Mouse (Mus musculus) heart, adult 2 months (tissue): Measurements from ENCODE around the gene Gm49325. TPM values are rescaled to one million over a fixed set of nuclear protein-coding genes. Genes with fewer than 3 reads are reported as not detected.
A peak's percentile ranks its signal among the peaks of the same experiment; 100 is the strongest.
"Not testable (repeated sequence)": the region's sequence is repeated elsewhere in the genome, so short reads cannot be mapped to it uniquely, and the experiment has no call there.

ENCODE experiments used
- DNase-seq, 2 experiments: peaks; one replicate each; pipeline ENCODE4 v3.0.0; 2021
- H3K27ac ChIP-seq: fragments of 200-600 bp; 2 replicates; pipeline ENCODE4 v1.8.1; 2022
- H3K27me3 ChIP-seq: fragments of 200-500 bp; 2 replicates; pipeline ENCODE4 v1.6.1; 2012; ENCODE audit warnings: mild to moderate bottlenecking, low read length, inconsistent platforms, mixed read lengths; ENCODE audit not compliant: control insufficient read depth, insufficient read depth
- H3K36me3 ChIP-seq: fragments of 200-500 bp; 2 replicates; pipeline ENCODE4 v1.6.1; 2012; ENCODE audit warnings: low read length, inconsistent platforms; ENCODE audit not compliant: control insufficient read depth, insufficient read depth
- H3K4me1 ChIP-seq: fragments of 200-500 bp; 2 replicates; pipeline ENCODE4 v1.6.1; 2011; ENCODE audit warnings: low read length; ENCODE audit not compliant: control insufficient read depth, insufficient read depth
- H3K4me3 ChIP-seq: fragments of 200-600 bp; 2 replicates; pipeline ENCODE4 v1.8.1; 2022
- H3K79me2 ChIP-seq: fragments of 200-500 bp; replicated peaks from 2 replicates; pipeline ENCODE4 v1.6.1; 2012; ENCODE audit warnings: mild to moderate bottlenecking, inconsistent platforms, low read length, moderate library complexity, mixed read lengths; ENCODE audit not compliant: control insufficient read depth, insufficient read depth
- H3K9ac ChIP-seq: fragments of 200-500 bp; 2 replicates; pipeline ENCODE4 v1.6.1; 2012; ENCODE audit warnings: low read depth, mild to moderate bottlenecking, control low read depth, inconsistent platforms, low read length, mixed read lengths
- CTCF ChIP-seq: fragments of 200-600 bp; IDR thresholded peaks from 2 replicates; pipeline ENCODE4 v1.8.1; 2022; ENCODE audit warnings: antibody characterized with exemption, mild to moderate bottlenecking, moderate library complexity
- EP300 ChIP-seq: fragments of 200-500 bp; IDR thresholded peaks from 2 replicates; pipeline ENCODE4 v1.6.1; 2011; ENCODE audit warnings: low read depth, low read length, control low read depth; ENCODE audit not compliant: insufficient read depth
- POLR2A ChIP-seq: fragments of 200-500 bp; IDR thresholded peaks from 2 replicates; pipeline ENCODE4 v1.6.1; 2011; ENCODE audit warnings: mild to moderate bottlenecking, low read depth, low read length, control low read depth; ENCODE audit not compliant: insufficient read depth
- WGBS: fragments of 180-500 bp; shearing (Covaris S2); methylation state at CpG from one replicate; pipeline ENCODE4 v1.1.7; 2018; 5-methylcytosine and 5-hydroxymethylcytosine counted together
- intact Hi-C: fragments of 180-260 bp; cut with DNase I; formaldehyde crosslinking; loops from one replicate; pipeline ENCODE4 v1.15.1; 2025
- polyA plus RNA-seq: library from polyadenylated mRNA; depleted of rRNA; stranded (reverse); fragments of >200 nt; gene quantifications from 2 replicates; pipeline ENCODE4 v1.2.3, GENCODE M21; 2012
- total RNA-seq, 2 experiments: library from RNA; stranded (reverse); gene quantifications; 2 replicates each; pipeline ENCODE4 v1.2.3; 2021

The Gm49325 gene
- total and polyA plus RNA-seq, 3 experiments = 15.5 to 15.8 TPM; not detected in 1

- Histone ChIP-seq H3K27me3 (peaks cover 6% of the 10 kb centered on the region), H3K36me3 (no peaks in the 10 kb centered on the region), H3K9ac (no peak overlapping the region), H3K4me3 (no peak overlapping the region), H3K27ac (no peak overlapping the region), H3K4me1 (no peaks in the 10 kb centered on the region), H3K79me2 (no peaks in the 10 kb centered on the region)
- WGBS = 60% methylated on average over 13 of the region's 13 CpGs
- TF ChIP-seq EP300 (no peak), POLR2A (no peak), CTCF (no peak)
- intact Hi-C loops = no loop called here
- no peak for DNase-seq
Measured at GRCm38 (mm10) chr10:77673765-77674164, 67.8 kb downstream of the Gm49325 start.

GRCm38 (mm10) chr10:77677562-77677961 lies 71.6 kb downstream of the Gm49325 start:
- intact Hi-C loops = no loop called here
- no peak for DNase-seq
- Histone ChIP-seq H3K4me1 (no peaks in the 10 kb centered on the region), H3K9ac (no peak overlapping the region), H3K27ac (no peak overlapping the region), H3K4me3 (no peak overlapping the region), H3K27me3 (peaks cover 6% of the 10 kb centered on the region), H3K36me3 (no peaks in the 10 kb centered on the region), H3K79me2 (no peaks in the 10 kb centered on the region)
- WGBS = 1% methylated on average over 35 of the region's 35 CpGs
- TF ChIP-seq POLR2A (no peak), CTCF (no peak), EP300 (no peak)

GRCm38 (mm10) chr10:77682994-77683393 lies 77.0 kb downstream of the Gm49325 start:
- TF ChIP-seq EP300 (no peak), POLR2A (no peak), CTCF (no peak)
- no peaks in the 10 kb centered on the region for H3K79me2 ChIP-seq
- H3K4me3 ChIP-seq = no peak overlapping the region
- H3K36me3 ChIP-seq = no peaks in the 10 kb centered on the region
- no peak for DNase-seq
- H3K4me1 ChIP-seq = no peaks in the 10 kb centered on the region
- 65% methylated on average over 7 of the region's 7 CpGs for WGBS
- no peaks in the 10 kb centered on the region; the same call in none of the 2 replicates for H3K27me3 ChIP-seq
- H3K9ac ChIP-seq = no peak overlapping the region
- no peak overlapping the region for H3K27ac ChIP-seq
- intact Hi-C loops = no loop called here

- Histone ChIP-seq H3K36me3 (no peaks in the 10 kb centered on the region), H3K4me3 (no peak overlapping the region), H3K4me1 (no peaks in the 10 kb centered on the region), H3K27me3 (no peaks in the 10 kb centered on the region; the same call in none of the 2 replicates), H3K9ac (no peak overlapping the region), H3K79me2 (no peaks in the 10 kb centered on the region), H3K27ac (no peak overlapping the region)
- DNase-seq = no peak
- TF ChIP-seq EP300 (no peak), POLR2A (no peak), CTCF (no peak)
- WGBS = 31% methylated on average over 8 of the region's 8 CpGs
- intact Hi-C loops = no loop called here
Measured at GRCm38 (mm10) chr10:77684181-77684580, 78.2 kb downstream of the Gm49325 start.

GRCm38 (mm10) chr10:77685895-77686664 lies 80.1 kb downstream of the Gm49325 start, which contains the start of gene Tspear:
Tspear (plus strand) TSS chr10:77686569.
- intact Hi-C loops = no loop called here
- H3K79me2 ChIP-seq = no peaks in the 10 kb centered on the region
- no peaks in the 10 kb centered on the region for H3K36me3 ChIP-seq
- H3K9ac ChIP-seq = no peak within 1 kb of the TSS
- H3K4me1 ChIP-seq = no peaks in the 10 kb centered on the region
- H3K4me3 ChIP-seq = no peak within 1 kb of the TSS
- DNase-seq = peak in 1 of 2 experiments; percentile 27
- no peak within 1 kb of the TSS for H3K27ac ChIP-seq
- H3K27me3 ChIP-seq = no peaks in the 10 kb centered on the region; the same call in none of the 2 replicates
- WGBS = 4% methylated on average over 22 of the region's 22 CpGs
- TF ChIP-seq CTCF (no peak), EP300 (no peak), POLR2A (no peak)

GRCm38 (mm10) chr10:77687021-77687420 lies 81.0 kb downstream of the Gm49325 start:
- intact Hi-C loops = no loop called here
- DNase-seq = no peak
- H3K4me3 ChIP-seq = no peak overlapping the region
- TF ChIP-seq EP300 = no peak
- TF ChIP-seq CTCF = no peak
- TF ChIP-seq POLR2A = no peak
- no peaks in the 10 kb centered on the region for H3K79me2 ChIP-seq
- no peaks in the 10 kb centered on the region for H3K36me3 ChIP-seq
- no peak overlapping the region for H3K9ac ChIP-seq
- no peaks in the 10 kb centered on the region for H3K4me1 ChIP-seq
- 35% methylated on average over 10 of the region's 10 CpGs for WGBS
- no peaks in the 10 kb centered on the region; the same call in none of the 2 replicates for H3K27me3 ChIP-seq
- H3K27ac ChIP-seq = no peak overlapping the region

- H3K9ac ChIP-seq, H3K27me3 ChIP-seq, DNase-seq, intact Hi-C loops, H3K36me3 ChIP-seq, H3K4me3 ChIP-seq, H3K79me2 ChIP-seq, H3K4me1 ChIP-seq, H3K27ac ChIP-seq: not testable (repeated sequence)
- WGBS = 70% methylated on average over 3 of the region's 3 CpGs
Measured at GRCm38 (mm10) chr10:77690356-77690807, 84.4 kb downstream of the Gm49325 start, which contains the start of gene Gm19402. Gm19402 (minus strand) TSS chr10:77690757.
